Mouse (Mus musculus) gastrocnemius, adult 8-10 months (tissue): Measurements from ENCODE around the gene Gm17571. TPM values are rescaled to one million over a fixed set of nuclear protein-coding genes. Genes with fewer than 3 reads are reported as not detected.

Experiments used
- DNase-seq, 2 experiments: peaks; one replicate each; pipeline ENCODE4 v3.0.0; 2022; ENCODE audit warnings: low spot score in 2 of 2
- total RNA-seq, 4 experiments: library from RNA; stranded (reverse); gene quantifications; 2 replicates each; pipeline ENCODE4 v1.2.4; 2022

Gm17571 gene
- total RNA-seq, 4 experiments from 2014 or later: not detected

GRCm38 (mm10) chr9:13455231-13455630, 8.7 kb upstream of the Gm17571 start:
- DNase-seq: no peak

- DNase-seq: no peak
Measured at GRCm38 (mm10) chr9:13454651-13455123, 8.1 kb upstream of the Gm17571 start.

GRCm38 (mm10) chr9:13448716-13449115, 2.2 kb upstream of the Gm17571 start:
- DNase-seq: no peak

GRCm38 (mm10) chr9:13446236-13446635, 317 bp downstream of the Gm17571 start:
- no peak for DNase-seq

- DNase-seq: no peak
Measured at GRCm38 (mm10) chr9:13443484-13444211, 2.9 kb downstream of the Gm17571 start.

GRCm38 (mm10) chr9:13442012-13442735, 4.4 kb downstream of the Gm17571 start:
- DNase-seq: no peak

GRCm38 (mm10) chr9:13440911-13441310, 5.6 kb downstream of the Gm17571 start:
- DNase-seq: no peak

- no peak for DNase-seq
Measured at GRCm38 (mm10) chr9:13433501-13434090, 13.0 kb downstream of the Gm17571 start.

- no peak for DNase-seq
Measured at GRCm38 (mm10) chr9:13431646-13432045, 14.9 kb downstream of the Gm17571 start.

- DNase-seq: no peak
Measured at GRCm38 (mm10) chr9:13430744-13431143, 15.8 kb downstream of the Gm17571 start.

GRCm38 (mm10) chr9:13430302-13430701, 16.3 kb downstream of the Gm17571 start:
- no peak for DNase-seq

- DNase-seq: no peak
Measured at GRCm38 (mm10) chr9:13429477-13430125, 17.0 kb downstream of the Gm17571 start.

GRCm38 (mm10) chr9:13425031-13425940, 21.3 kb downstream of the Gm17571 start:
- DNase-seq: peak; percentile 24 to 50

- DNase-seq: no peak
Measured at GRCm38 (mm10) chr9:13414230-13414766, 32.3 kb downstream of the Gm17571 start.

Other genes starting within 250 kb of the Gm17571 start
- gene Jrkl, start 200.9 kb downstream of the Gm17571 start, total RNA-seq: 1 to 10 TPM; 2.5 to 3.2 (median 2.7) TPM
- 1 to 10 TPM; 3.2 to 4.8 (median 4.5) TPM for gene Ccdc82, start 199.8 kb downstream of the Gm17571 start, total RNA-seq
- gene Maml2, start 148.8 kb downstream of the Gm17571 start, total RNA-seq: 1 to 10 TPM; 1.5 to 3.0 (median 2.2) TPM